Comparison of ENCODE assay signal across 14 mouse cellular contexts in genomic region chr13:24825587-24825986, GRCm38 (mm10). TPM values are rescaled to one million over a fixed set of nuclear protein-coding genes. Genes with fewer than 3 reads are reported as not detected.
A peak's percentile ranks its signal among the peaks of the same experiment; 100 is the strongest.
DNase-seq lines count a peak whose midpoint lies in the region; ATAC-seq lines count a peak whose summit lies in the region.
"Had no signal": no experiment of that assay in that cellular context is flagged by ENCODE, and none has a peak within 500 bp of the region (broad histone marks: within the 10 kb centered on the region; RNA-seq: fewer than 3 reads in every experiment).

No protein-coding gene starts in this region.

- 86% methylated on average over 4 of the region's 4 CpGs for WGBS in heart, embryonic 10.5 days
- WGBS in limb, embryonic 13.5 days = 66% methylated on average over 4 of the region's 4 CpGs
- 92% methylated on average over 4 of the region's 4 CpGs for WGBS in limb, embryonic 10.5 days

- H3K4me2 ChIP-seq in limb, embryonic 13.5 days (replicated peaks) = no peak overlapping the region
- H3K4me2 ChIP-seq: forebrain, embryonic 12.5 days; liver, embryonic 13.5 days had no signal

- no peak overlapping the region for H3K9ac ChIP-seq in limb, embryonic 13.5 days
- H3K9ac ChIP-seq: forebrain, embryonic 12.5 days; liver, embryonic 13.5 days had no signal

- ATAC-seq in limb, embryonic 13.5 days (ENCODE audit: low FRiP score, low read depth) = 0 out of 2 replicates have a peak, but pooled peaks have one; percentile 40

- H3K27me3 ChIP-seq in heart, embryonic 10.5 days (ENCODE audit: insufficient read depth, poor library complexity, severe bottlenecking) = no peaks in the 10 kb centered on the region
- H3K27me3 ChIP-seq in limb, embryonic 13.5 days = no peaks in the 10 kb centered on the region
- no peaks in the 10 kb centered on the region for H3K27me3 ChIP-seq in limb, embryonic 10.5 days (ENCODE audit: low read depth, poor library complexity, severe bottlenecking)
- H3K27me3 ChIP-seq: forebrain, embryonic 12.5 days; liver, embryonic 13.5 days had no signal

- H3K36me3 ChIP-seq in heart, embryonic 10.5 days = no peaks in the 10 kb centered on the region
- peaks cover 2% of the 10 kb centered on the region; the same call in 1 of the 2 replicates for H3K36me3 ChIP-seq in limb, embryonic 13.5 days
- no peaks in the 10 kb centered on the region; the same call in 1 of the 2 replicates for H3K36me3 ChIP-seq in limb, embryonic 10.5 days
- H3K36me3 ChIP-seq: forebrain, embryonic 12.5 days; liver, embryonic 13.5 days; midbrain, embryonic 10.5 days had no signal

- H3K27ac ChIP-seq in heart, embryonic 10.5 days = 0 out of 2 replicates have a peak overlapping the region, but pooled peaks have one; percentile 8
- H3K27ac ChIP-seq in limb, embryonic 13.5 days = no peak overlapping the region
- H3K27ac ChIP-seq in limb, embryonic 10.5 days = no peak overlapping the region
- H3K27ac ChIP-seq: forebrain, embryonic 12.5 days; liver, embryonic 13.5 days; midbrain, embryonic 10.5 days had no signal

- no peaks in the 10 kb centered on the region for H3K9me3 ChIP-seq in heart, embryonic 10.5 days
- H3K9me3 ChIP-seq in limb, embryonic 13.5 days = no peaks in the 10 kb centered on the region
- H3K9me3 ChIP-seq in limb, embryonic 10.5 days (replicated peaks) = no peaks in the 10 kb centered on the region
- H3K9me3 ChIP-seq: forebrain, embryonic 12.5 days; liver, embryonic 13.5 days; midbrain, embryonic 10.5 days had no signal

- no peak overlapping the region for H3K4me3 ChIP-seq in heart, embryonic 10.5 days
- H3K4me3 ChIP-seq in limb, embryonic 13.5 days = no peak overlapping the region
- no peak overlapping the region for H3K4me3 ChIP-seq in limb, embryonic 10.5 days
- H3K4me3 ChIP-seq: forebrain, embryonic 12.5 days; liver, embryonic 13.5 days; midbrain, embryonic 10.5 days had no signal

- H3K4me1 ChIP-seq in heart, embryonic 10.5 days = peaks cover 16% of the 10 kb centered on the region; the same call in 1 of the 2 replicates
- H3K4me1 ChIP-seq in limb, embryonic 13.5 days = peaks cover 2% of the 10 kb centered on the region; the same call in 1 of the 2 replicates
- H3K4me1 ChIP-seq in limb, embryonic 10.5 days = peaks cover 2% of the 10 kb centered on the region; the same call in 1 of the 2 replicates

- peak; percentile 47 for DNase-seq in adrenal gland, postnatal 10 days
- no peak for DNase-seq in adrenal gland, postnatal 25 days
- no peak for DNase-seq in heart, embryonic 10.5 days (ENCODE audit: low spot score)
- DNase-seq in heart, adult 9 months (ENCODE audit: low spot score in 2 of 2) = no peak
- DNase-seq in limb, embryonic 10.5 days (ENCODE audit: low spot score) = no peak
- peak; percentile 50 for DNase-seq in heart, postnatal 4 days
- no peak for DNase-seq in spleen, postnatal 14 days (ENCODE audit: low spot score in 2 of 2)
- DNase-seq: liver, embryonic 13.5 days; lung, postnatal 10 days; right cerebral cortex, postnatal 25 days had no signal

RNA-seq across cellular contexts. Expression of gene Acot13, which starts 5.8 kb away (rescaled TPM):
- 100 to 1,000 TPM; 125 to 155 TPM for total RNA-seq in adrenal gland, postnatal 10 days (2021)
- total RNA-seq in adrenal gland, postnatal 25 days (2021) = 87.2 and 92.5 TPM in 2 replicates
- polyA plus RNA-seq in heart, embryonic 10.5 days (2016; fragmentation: Nextera tagmentation; extraction: Ambion mirVana) = 116 and 174 TPM in 2 replicates
- polyA plus RNA-seq in limb, embryonic 13.5 days (2015; fragmentation: Nextera tagmentation; extraction: Ambion mirVana) = 64.2 and 66.8 TPM in 2 replicates
- 61.4 and 64.2 TPM in 2 replicates for polyA plus RNA-seq in limb, embryonic 10.5 days (2016; fragmentation: Nextera tagmentation; extraction: Ambion mirVana)
- total RNA-seq in heart, postnatal 4 days (2021) = 100 to 1,000 TPM; 233 to 245 TPM

RNA-seq across cellular contexts. Expression of gene Tdp2, which starts 5.9 kb away (rescaled TPM):
- total RNA-seq in adrenal gland, postnatal 10 days (2021) = 10 to 100 TPM; 23.1 to 31.6 TPM
- 30.2 and 32.5 TPM in 2 replicates for total RNA-seq in adrenal gland, postnatal 25 days (2021)
- 39.7 and 57.2 TPM in 2 replicates for polyA plus RNA-seq in heart, embryonic 10.5 days (2016; fragmentation: Nextera tagmentation; extraction: Ambion mirVana)
- 53.8 and 55.2 TPM in 2 replicates for polyA plus RNA-seq in limb, embryonic 13.5 days (2015; fragmentation: Nextera tagmentation; extraction: Ambion mirVana)
- polyA plus RNA-seq in limb, embryonic 10.5 days (2016; fragmentation: Nextera tagmentation; extraction: Ambion mirVana) = 74.4 and 74.5 TPM in 2 replicates
- 10 to 100 TPM; 16.9 to 21.0 TPM for total RNA-seq in heart, postnatal 4 days (2021)

RNA-seq across cellular contexts. Expression of gene D130043K22Rik, which starts 19.3 kb away (rescaled TPM):
- total RNA-seq in adrenal gland, postnatal 10 days (2021) = 1 to 10 TPM; 1.2 to 1.4 TPM
- total RNA-seq in adrenal gland, postnatal 25 days (2021) = 0.52 and 0.76 TPM in 2 replicates
- polyA plus RNA-seq in heart, embryonic 10.5 days (2016; fragmentation: Nextera tagmentation; extraction: Ambion mirVana) = 0.14 and 0.15 TPM in 2 replicates
- 0.06 and 0.08 TPM in 2 replicates for polyA plus RNA-seq in limb, embryonic 13.5 days (2015; fragmentation: Nextera tagmentation; extraction: Ambion mirVana)
- polyA plus RNA-seq in limb, embryonic 10.5 days (2016; fragmentation: Nextera tagmentation; extraction: Ambion mirVana) = 0.09 TPM in 1 of 2 replicates, not detected in the other
- total RNA-seq in heart, postnatal 4 days (2021) = under 1 TPM in 1 of 2 experiments, not detected in 1; 0.05 TPM
- total RNA-seq: heart, postnatal 14 days had no signal

RNA-seq across cellular contexts. Expression of gene BC005537, which starts 24.1 kb away (rescaled TPM):
- 100 to 1,000 TPM; 149 to 152 TPM for total RNA-seq in adrenal gland, postnatal 10 days (2021)
- 204 and 221 TPM in 2 replicates for total RNA-seq in adrenal gland, postnatal 25 days (2021)
- polyA plus RNA-seq in heart, embryonic 10.5 days (2016; fragmentation: Nextera tagmentation; extraction: Ambion mirVana) = 8.0 and 10.4 TPM in 2 replicates
- polyA plus RNA-seq in limb, embryonic 13.5 days (2015; fragmentation: Nextera tagmentation; extraction: Ambion mirVana) = 16.0 and 16.9 TPM in 2 replicates
- 10.0 and 12.5 TPM in 2 replicates for polyA plus RNA-seq in limb, embryonic 10.5 days (2016; fragmentation: Nextera tagmentation; extraction: Ambion mirVana)
- total RNA-seq in heart, postnatal 4 days (2021) = 100 to 1,000 TPM; 156 to 166 TPM

Comparison
In these comparisons a context has a peak if more than half of its experiments do, and no peak if none do; other contexts are left out.
1. DNase-seq: peak in adrenal gland, postnatal 10 days (single experiment) and heart, postnatal 4 days (single experiment); none in adrenal gland, postnatal 25 days (single experiment), heart, embryonic 10.5 days (single experiment), heart, adult 9 months (0 of 2), limb, embryonic 10.5 days (single experiment) and spleen, postnatal 14 days (0 of 2).